In genomic region chrX:103695165-103695996, GRCm38 (mm10) we compare ENCODE assay signal across 8 mouse cellular contexts.
DNase-seq lines count a peak whose midpoint lies in the region; ATAC-seq lines count a peak whose summit lies in the region.

No protein-coding gene starts in this region.

- H3K27ac ChIP-seq in embryonic facial prominence, embryonic 14.5 days (replicated peaks; ENCODE audit: low read depth, low read length): peak overlapping the region; percentile 61
- H3K27ac ChIP-seq in heart, embryonic 10.5 days: peak overlapping the region; percentile 79
- H3K27ac ChIP-seq in limb, embryonic 13.5 days: peak overlapping the region; percentile 28; the same call in 1 of the 2 replicates
- peak overlapping the region; percentile 82 for H3K27ac ChIP-seq in midbrain, embryonic 14.5 days (replicated peaks; ENCODE audit: low read depth, low read length)

- H3K4me3 ChIP-seq in embryonic facial prominence, embryonic 14.5 days (ENCODE audit: low read depth, low read length): peak overlapping the region; percentile 41
- H3K4me3 ChIP-seq in heart, embryonic 10.5 days: peak overlapping the region; percentile 62
- H3K4me3 ChIP-seq in limb, embryonic 13.5 days: peak overlapping the region; percentile 46
- H3K4me3 ChIP-seq in midbrain, embryonic 14.5 days (replicated peaks; ENCODE audit: low read depth, low read length): peak overlapping the region; percentile 39

- no peaks in the 10 kb centered on the region for H3K36me3 ChIP-seq in embryonic facial prominence, embryonic 14.5 days (ENCODE audit: control insufficient read depth, insufficient read depth, low read length)
- H3K36me3 ChIP-seq in heart, embryonic 10.5 days: no peaks in the 10 kb centered on the region
- H3K36me3 ChIP-seq in limb, embryonic 13.5 days: no peaks in the 10 kb centered on the region
- no peaks in the 10 kb centered on the region for H3K36me3 ChIP-seq in midbrain, embryonic 14.5 days (ENCODE audit: control insufficient read depth, insufficient read depth, low read length)
- no peaks in the 10 kb centered on the region for H3K36me3 ChIP-seq in splenic B cell, adult 2 months (ENCODE audit: control insufficient read depth, insufficient read depth, low read length, poor library complexity, severe bottlenecking)

- peak; percentile 86 for ATAC-seq in embryonic facial prominence, embryonic 14.5 days (ENCODE audit: low read depth)
- ATAC-seq in limb, embryonic 13.5 days (ENCODE audit: low FRiP score, low read depth): peak; percentile 73
- ATAC-seq in midbrain, embryonic 14.5 days (ENCODE audit: low FRiP score, low TSS enrichment): peak; percentile 81

- H3K9me3 ChIP-seq in embryonic facial prominence, embryonic 14.5 days (ENCODE audit: control insufficient read depth, low read length): no peaks in the 10 kb centered on the region
- no peaks in the 10 kb centered on the region for H3K9me3 ChIP-seq in heart, embryonic 10.5 days
- no peaks in the 10 kb centered on the region for H3K9me3 ChIP-seq in limb, embryonic 13.5 days
- no peaks in the 10 kb centered on the region for H3K9me3 ChIP-seq in midbrain, embryonic 14.5 days (ENCODE audit: control insufficient read depth, low read length)

- under 1% methylated on average over 25 of the region's 41 CpGs for WGBS in embryonic facial prominence, embryonic 14.5 days
- under 1% methylated on average over 41 of the region's 41 CpGs for WGBS in heart, embryonic 10.5 days
- 1% methylated on average over 35 of the region's 41 CpGs for WGBS in limb, embryonic 13.5 days
- under 1% methylated on average over 40 of the region's 41 CpGs for WGBS in midbrain, embryonic 14.5 days

- peak; percentile 55 for DNase-seq in CD4-positive helper T cell, adult 2 months (ENCODE audit: low read depth, low spot score)
- peak; percentile 50 to 79 for DNase-seq in adrenal gland, postnatal 36 days
- peak; percentile 86 for DNase-seq in embryonic facial prominence, embryonic 14.5 days (ENCODE audit: low spot score)
- peak; percentile 90 for DNase-seq in heart, embryonic 10.5 days (ENCODE audit: low spot score)
- DNase-seq in kidney, adult 9 months: peak; percentile 65
- peak; percentile 80 for DNase-seq in midbrain, embryonic 14.5 days
- peak; percentile 51 for DNase-seq in splenic B cell, adult 2 months (ENCODE audit: low read depth, low spot score)

- H3K27me3 ChIP-seq in embryonic facial prominence, embryonic 14.5 days (replicated peaks; ENCODE audit: control insufficient read depth, insufficient read depth, low read length): peaks cover 64% of the 10 kb centered on the region
- H3K27me3 ChIP-seq in heart, embryonic 10.5 days (ENCODE audit: insufficient read depth, poor library complexity, severe bottlenecking): peaks cover 98% of the 10 kb centered on the region
- peaks cover 83% of the 10 kb centered on the region for H3K27me3 ChIP-seq in limb, embryonic 13.5 days
- H3K27me3 ChIP-seq in midbrain, embryonic 14.5 days (ENCODE audit: control insufficient read depth, insufficient read depth, low read length): peaks cover 46% of the 10 kb centered on the region
- H3K27me3 ChIP-seq in splenic B cell, adult 2 months (ENCODE audit: control insufficient read depth, insufficient read depth, low read length, poor library complexity, severe bottlenecking): no peaks in the 10 kb centered on the region

- peak overlapping the region; percentile 73 for H3K4me2 ChIP-seq in embryonic facial prominence, embryonic 14.5 days (ENCODE audit: low read depth, low read length)
- H3K4me2 ChIP-seq in limb, embryonic 13.5 days (replicated peaks): peak overlapping the region; percentile 75
- H3K4me2 ChIP-seq in midbrain, embryonic 14.5 days (ENCODE audit: low read length): peak overlapping the region; percentile 71

- H3K4me1 ChIP-seq in embryonic facial prominence, embryonic 14.5 days (ENCODE audit: control insufficient read depth, insufficient read depth, low read length): no peaks in the 10 kb centered on the region
- H3K4me1 ChIP-seq in heart, embryonic 10.5 days: no peaks in the 10 kb centered on the region; the same call in 1 of the 2 replicates
- peaks cover 17% of the 10 kb centered on the region for H3K4me1 ChIP-seq in limb, embryonic 13.5 days
- H3K4me1 ChIP-seq in midbrain, embryonic 14.5 days (ENCODE audit: control insufficient read depth, insufficient read depth, low read length): 0 out of 2 replicates have a peak, but pooled peaks cover 6% of the 10 kb centered on the region

- H3K9ac ChIP-seq in embryonic facial prominence, embryonic 14.5 days (ENCODE audit: low read depth, low read length): peak overlapping the region; percentile 60
- peak overlapping the region; percentile 59 for H3K9ac ChIP-seq in limb, embryonic 13.5 days
- peak overlapping the region; percentile 50 for H3K9ac ChIP-seq in midbrain, embryonic 14.5 days (replicated peaks; ENCODE audit: low read length)

Comparison
In these comparisons a context has a peak if more than half of its experiments do, and no peak if none do; other contexts are left out.
1. Peak in every context shown above with its lines: DNase-seq, ATAC-seq, H3K4me3 ChIP-seq and H3K27ac ChIP-seq.
2. H3K27ac ChIP-seq: peak in every context shown above with its lines; median percentile 82 in midbrain, embryonic 14.5 days; 79 in heart, embryonic 10.5 days; 61 in embryonic facial prominence, embryonic 14.5 days; 28 in limb, embryonic 13.5 days.